Mouse (Mus musculus) stomach, postnatal 0 days (tissue): ENCODE data around the gene Ptger3.

ENCODE experiments used
- CTCF ChIP-seq: IDR thresholded peaks from 2 replicates; pipeline ENCODE4 v1.5.1; 2016; ENCODE audit warnings: antibody characterized with exemption, low read depth, mild to moderate bottlenecking, moderate library complexity
- EP300 ChIP-seq: optimal IDR thresholded peaks from 2 replicates; pipeline ENCODE3; 2016; ENCODE audit warnings: antibody characterized with exemption

DNA sequence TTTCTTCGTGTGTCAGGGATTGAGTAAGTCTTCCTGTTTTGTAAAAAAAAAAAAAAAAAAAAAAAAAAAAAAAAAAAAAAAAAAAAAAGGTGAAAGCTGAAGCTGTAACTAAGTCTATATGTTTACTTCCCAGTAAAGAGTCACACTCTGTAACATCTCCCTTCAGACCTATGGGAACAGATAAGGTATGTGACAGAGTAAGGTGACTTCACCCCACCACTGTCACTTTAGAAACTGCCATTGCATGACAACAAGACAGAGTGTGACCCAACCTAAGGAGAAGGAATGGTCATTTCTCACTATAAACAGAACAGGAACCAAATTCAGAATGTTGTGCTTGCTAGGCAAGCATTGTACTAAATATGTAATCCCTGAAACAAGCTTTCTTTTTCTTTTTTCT is 46.9 kb downstream of the Ptger3 start:
- TF ChIP-seq CTCF (no peak), EP300 (no peak)
